Mouse (Mus musculus) brain, embryonic 14.5 days (tissue): ENCODE measurements around the gene Atg16l1.

Experiments used
- CTCF ChIP-seq: fragments of 200-500 bp; IDR thresholded peaks from 2 replicates; pipeline ENCODE4 v1.5.1; 2012; ENCODE audit warnings: inconsistent platforms, mild to moderate bottlenecking, moderate library complexity, borderline replicate concordance; ENCODE audit not compliant: insufficient read depth, insufficient read length; ENCODE audit errors: extremely low read depth
- POLR2A ChIP-seq: fragments of 200-500 bp; IDR thresholded peaks from 2 replicates; pipeline ENCODE4 v1.6.1; 2012; ENCODE audit warnings: mild to moderate bottlenecking, inconsistent platforms, borderline replicate concordance; ENCODE audit not compliant: poor library complexity, insufficient read depth, insufficient read length, severe bottlenecking; ENCODE audit errors: extremely low read depth

GRCm38 (mm10) chr1:87812061-87812460 lies 56.4 kb downstream of the Atg16l1 start:
- TF ChIP-seq CTCF (no peak), POLR2A (no peak)
